Mouse (Mus musculus) brain, embryonic 14.5 days (tissue): ENCODE data around the gene Pced1b. TPM values are rescaled to one million over a fixed set of nuclear protein-coding genes. Genes with fewer than 3 reads are reported as not detected.
A peak's percentile ranks its signal among the peaks of the same experiment; 100 is the strongest.

Source experiments
- DNase-seq: peaks from one replicate; pipeline ENCODE4 v3.0.0-alpha.2; 2011; ENCODE audit warnings: low read depth
- CTCF ChIP-seq: fragments of 200-500 bp; IDR thresholded peaks from 2 replicates; pipeline ENCODE4 v1.5.1; 2012; ENCODE audit warnings: inconsistent platforms, mild to moderate bottlenecking, moderate library complexity, borderline replicate concordance; ENCODE audit not compliant: insufficient read depth, insufficient read length; ENCODE audit errors: extremely low read depth
- POLR2A ChIP-seq: fragments of 200-500 bp; IDR thresholded peaks from 2 replicates; pipeline ENCODE4 v1.6.1; 2012; ENCODE audit warnings: mild to moderate bottlenecking, inconsistent platforms, borderline replicate concordance; ENCODE audit not compliant: poor library complexity, insufficient read depth, insufficient read length, severe bottlenecking; ENCODE audit errors: extremely low read depth
- polyA plus RNA-seq: library from polyadenylated mRNA; depleted of rRNA; stranded (reverse); fragments of >200 nt; gene quantifications from 2 replicates; pipeline ENCODE4 v1.2.3, GENCODE M21; 2012

The Pced1b gene
- polyA plus RNA-seq, 1 experiment = 10.9 TPM

DNA sequence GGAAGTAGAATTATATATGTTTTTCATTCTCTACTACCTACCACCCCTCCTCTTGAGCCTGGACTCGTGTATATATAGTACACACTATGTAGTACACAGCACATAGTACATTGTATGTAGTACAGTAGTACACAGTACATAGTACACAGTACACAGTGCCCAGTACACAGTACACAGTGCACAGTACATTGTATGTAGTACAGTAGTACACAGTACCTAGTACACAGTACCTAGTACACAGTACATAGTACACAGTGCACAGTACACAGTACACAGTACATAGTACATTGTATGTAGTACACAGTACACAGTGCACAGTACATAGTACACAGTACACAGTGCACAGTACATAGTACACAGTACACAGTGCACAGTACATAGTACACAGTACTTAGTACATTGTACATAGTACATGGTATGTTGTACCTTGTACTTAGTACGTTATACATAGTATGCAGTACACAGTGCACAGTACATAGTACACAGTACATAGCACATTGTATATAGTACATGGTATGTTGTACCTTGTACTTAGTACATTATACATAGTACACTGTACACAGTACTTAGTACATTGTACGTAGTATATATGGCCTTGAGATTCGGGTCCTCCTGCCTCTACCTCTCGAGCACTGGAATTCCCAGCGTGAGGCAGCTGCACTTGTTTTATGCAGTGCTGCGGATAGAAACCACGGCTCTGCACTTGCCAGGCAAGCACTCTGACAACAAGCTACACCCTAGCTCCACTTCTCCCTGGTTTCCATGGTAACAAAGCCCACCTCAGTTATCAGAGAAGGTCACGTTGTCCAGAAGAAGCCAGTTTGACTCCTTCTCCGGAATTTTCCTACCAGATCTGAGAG lies 35.0 kb downstream of the Pced1b start:
- peak; percentile 85 for DNase-seq
- no peak for TF ChIP-seq POLR2A

DNA sequence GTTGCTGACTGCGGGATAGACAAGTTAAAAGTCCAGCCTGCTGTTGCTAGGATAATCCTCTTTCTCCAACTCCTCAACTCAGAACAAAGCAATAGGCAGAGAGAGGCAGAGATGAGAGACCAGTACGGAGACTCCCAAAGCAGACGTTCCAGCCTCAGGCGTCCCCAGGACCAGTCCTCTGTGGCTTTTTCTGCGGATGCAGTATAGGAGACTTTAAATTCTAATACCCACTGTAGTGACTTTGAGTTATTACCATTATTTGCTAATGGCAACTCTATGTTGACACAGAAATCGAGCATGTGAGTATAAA lies 35.6 kb downstream of the Pced1b start:
- DNase-seq = no peak
- TF ChIP-seq CTCF (no peak), POLR2A (no peak)

DNA sequence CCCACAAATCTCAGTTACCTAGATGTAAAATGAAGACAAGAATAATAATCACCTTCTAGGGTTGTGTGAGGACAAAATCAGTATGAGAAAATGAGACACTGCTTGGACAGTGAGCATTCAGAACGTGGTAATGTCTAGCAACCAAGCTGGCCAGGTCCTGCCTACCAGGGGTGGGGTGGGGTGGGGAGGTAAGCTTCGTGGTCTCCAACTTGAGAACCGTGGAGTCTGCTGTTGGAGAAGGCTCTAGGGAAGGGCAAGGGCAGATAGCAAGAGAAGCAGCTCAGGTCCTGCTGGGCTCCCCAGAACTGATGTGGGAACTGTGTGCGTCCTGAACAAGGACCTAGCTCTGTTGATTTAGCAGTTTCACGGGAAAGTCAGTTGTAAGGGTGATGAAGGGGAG lies 37.3 kb downstream of the Pced1b start:
- no peak for DNase-seq
- TF ChIP-seq CTCF (no peak), POLR2A (no peak)

DNA sequence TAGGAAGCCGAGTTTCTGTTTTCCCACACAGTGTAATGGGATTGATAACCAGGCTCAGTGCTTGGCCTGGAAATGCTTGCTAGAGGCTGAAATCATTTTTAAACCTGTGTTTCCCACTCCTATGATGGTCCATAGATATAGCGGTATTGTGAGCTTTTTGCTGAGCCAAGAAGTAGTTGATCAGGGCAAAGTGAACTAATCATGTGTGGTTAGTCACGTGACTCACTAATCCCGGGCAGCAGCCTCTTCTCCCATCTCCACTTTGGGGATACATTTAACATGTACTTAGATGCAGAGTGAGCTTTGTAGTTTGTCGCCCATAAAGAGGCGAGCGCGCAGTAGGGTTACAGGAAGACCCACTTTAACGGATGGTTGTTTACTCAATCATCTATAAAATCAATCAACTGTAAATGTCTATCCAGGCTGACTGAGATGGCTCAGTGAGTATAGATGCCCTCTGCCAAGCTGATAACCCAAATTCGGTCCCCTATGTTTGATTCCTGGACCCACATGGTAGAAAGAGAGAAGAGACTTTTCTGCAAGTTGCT lies 38.8 kb downstream of the Pced1b start:
- TF ChIP-seq POLR2A (no peak), CTCF (no peak)
- DNase-seq = no peak

DNA sequence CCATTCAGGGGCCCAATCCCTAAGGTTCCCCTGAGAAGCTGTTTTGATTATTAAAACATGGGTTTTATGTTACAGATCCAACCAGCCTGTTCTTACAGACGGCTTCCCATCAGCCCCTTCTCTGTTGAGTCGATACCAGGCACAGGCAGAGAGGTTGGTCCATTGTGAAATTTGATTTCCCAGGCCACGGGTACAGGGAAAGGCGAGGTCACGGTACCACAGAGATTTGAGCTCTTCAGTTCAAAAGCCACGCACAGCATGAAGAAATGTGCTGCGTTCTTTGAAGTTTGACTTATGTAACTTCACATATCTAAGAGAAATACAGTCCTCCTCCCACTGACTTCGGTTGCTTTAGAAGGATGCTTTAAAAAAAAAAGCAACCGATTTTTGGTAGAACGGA lies 39.8 kb downstream of the Pced1b start:
- TF ChIP-seq POLR2A (no peak), CTCF (no peak)
- peak; percentile 34 for DNase-seq

DNA sequence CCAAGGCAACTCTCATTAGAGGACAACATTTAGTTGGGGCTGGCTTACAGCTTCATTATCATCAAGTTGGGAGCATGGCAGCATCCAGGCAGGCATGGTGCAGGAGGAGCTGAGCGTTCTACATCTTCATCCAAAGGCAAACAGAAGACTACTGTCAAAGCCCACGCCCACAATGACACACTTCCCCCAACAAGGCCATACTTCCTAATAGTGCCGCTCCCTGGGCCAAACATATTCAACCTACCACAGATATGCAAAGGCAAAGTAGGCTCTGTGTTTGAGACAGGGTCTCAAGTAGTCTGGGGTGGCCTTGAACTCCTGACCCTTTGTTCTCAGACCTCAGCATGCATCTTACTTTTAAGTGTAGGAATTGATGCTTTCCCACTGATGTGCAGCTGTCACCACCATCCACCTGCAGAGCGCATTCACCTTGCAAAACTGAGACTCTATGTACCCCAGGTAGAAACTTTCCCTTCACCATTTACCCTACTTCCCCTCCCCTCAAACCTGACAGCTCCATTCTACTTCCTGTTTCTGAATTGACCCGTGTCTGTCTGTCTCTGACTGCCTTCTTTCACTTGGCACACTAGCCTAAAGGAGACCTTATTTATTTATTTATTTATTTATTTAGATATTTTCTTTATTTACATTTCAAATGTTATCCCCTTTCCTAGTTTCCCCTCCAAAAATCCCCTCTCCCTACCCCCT lies 40.7 kb downstream of the Pced1b start:
- DNase-seq = no peak
- no peak for TF ChIP-seq POLR2A
- no peak for TF ChIP-seq CTCF

DNA sequence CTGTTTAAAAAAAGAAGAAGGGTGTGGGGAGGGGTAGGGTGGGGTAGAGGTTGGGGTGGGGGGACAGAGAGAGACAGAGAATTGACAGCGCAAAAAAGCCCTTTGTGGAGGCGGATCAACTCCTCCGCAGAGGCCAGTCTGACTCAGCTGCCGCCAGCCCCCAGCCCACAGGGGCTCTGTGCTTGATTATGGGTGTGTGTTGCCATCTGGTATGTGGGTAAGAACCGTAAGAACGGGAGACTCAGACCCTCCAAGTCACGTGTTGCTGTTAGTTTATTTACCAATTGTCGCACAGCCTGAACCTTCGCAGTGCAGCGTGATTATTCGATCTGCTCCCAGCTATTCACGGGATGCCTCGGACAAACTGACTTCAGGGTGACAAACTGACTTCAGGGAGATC lies 41.8 kb downstream of the Pced1b start:
- DNase-seq = no peak
- no peak for TF ChIP-seq CTCF
- TF ChIP-seq POLR2A = no peak

DNA sequence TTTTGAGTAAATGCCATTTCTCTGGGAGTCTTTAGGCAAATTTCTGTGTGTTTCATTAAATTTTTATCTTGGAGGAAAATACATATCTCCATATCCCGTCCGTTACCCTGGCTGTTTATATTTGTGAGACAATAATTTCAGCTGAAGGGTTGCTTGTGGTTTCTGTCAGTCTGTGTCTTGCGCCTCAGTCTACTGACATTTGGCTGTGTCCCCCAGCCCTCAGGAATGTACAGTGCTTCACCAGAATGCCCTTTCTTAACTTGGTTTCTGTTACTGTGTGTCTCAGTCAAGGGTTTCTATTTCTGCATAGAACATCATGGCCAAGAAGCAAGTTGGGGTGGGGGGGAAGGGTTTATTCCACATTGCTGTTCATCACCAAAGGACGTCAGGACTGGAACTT lies 42.3 kb downstream of the Pced1b start:
- TF ChIP-seq POLR2A (no peak), CTCF (no peak)

DNA sequence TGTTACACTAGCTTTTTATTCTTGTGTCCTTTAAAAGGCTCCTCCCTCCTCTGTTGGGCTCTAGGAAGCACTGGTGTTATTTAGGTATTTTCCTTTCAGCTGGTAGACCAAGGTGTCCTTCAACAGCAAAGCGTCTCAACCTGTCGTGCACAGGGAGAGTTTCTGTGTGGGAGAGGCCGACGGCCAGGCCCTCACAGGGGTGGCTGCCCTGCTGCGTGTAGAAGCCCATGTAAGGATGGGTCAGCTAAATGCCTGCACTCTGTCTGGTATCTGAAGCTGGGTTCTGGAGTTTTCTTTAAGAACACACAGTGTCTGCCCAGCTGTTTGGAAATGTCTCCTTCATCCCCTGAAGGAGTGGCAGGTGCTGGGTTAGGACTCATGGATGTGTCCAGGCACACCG lies 43.4 kb downstream of the Pced1b start:
- DNase-seq = no peak

More for the DNA sequence above, 42.3 kb downstream of the Pced1b start:
- no peak for DNase-seq

DNA sequence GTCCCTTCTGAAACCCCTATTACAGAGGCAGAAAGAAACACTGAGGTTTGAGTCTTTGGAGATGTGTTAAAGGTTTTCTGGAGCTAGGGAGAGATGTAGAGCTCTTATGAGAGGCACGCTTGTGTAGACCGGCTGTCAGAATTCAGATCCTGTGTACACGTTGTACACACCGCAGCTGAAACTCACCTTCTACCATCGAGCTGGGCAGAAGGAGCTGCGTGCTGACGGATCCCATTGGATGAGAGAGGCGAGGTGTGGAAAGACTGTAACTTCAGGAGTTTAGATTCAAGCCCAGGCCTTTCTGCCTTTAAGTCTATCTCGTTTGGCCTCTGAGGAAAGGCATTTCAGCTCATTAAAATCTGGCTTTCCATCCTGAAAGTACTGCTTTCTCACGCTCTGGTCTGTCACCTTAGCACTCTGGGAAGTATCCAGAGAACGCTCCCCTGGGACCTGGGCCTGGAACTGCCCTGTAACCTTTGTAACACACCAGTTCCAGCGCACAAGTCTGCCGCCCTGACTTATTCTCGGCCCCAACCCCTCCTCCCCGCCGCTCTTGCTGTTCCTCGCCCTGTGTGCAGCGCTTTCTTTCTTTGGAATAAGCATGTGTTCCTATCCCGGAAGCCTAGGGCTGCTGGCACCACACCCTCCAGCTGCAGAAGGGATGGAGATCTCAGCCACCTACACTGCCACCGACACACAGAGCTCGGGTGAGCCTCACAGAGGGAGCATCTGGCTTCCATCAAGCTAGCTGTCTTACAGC lies 44.6 kb downstream of the Pced1b start:
- TF ChIP-seq POLR2A (no peak), CTCF (no peak)
- DNase-seq = no peak

More for the DNA sequence above, 43.4 kb downstream of the Pced1b start:
- no peak for TF ChIP-seq POLR2A
- TF ChIP-seq CTCF = no peak

DNA sequence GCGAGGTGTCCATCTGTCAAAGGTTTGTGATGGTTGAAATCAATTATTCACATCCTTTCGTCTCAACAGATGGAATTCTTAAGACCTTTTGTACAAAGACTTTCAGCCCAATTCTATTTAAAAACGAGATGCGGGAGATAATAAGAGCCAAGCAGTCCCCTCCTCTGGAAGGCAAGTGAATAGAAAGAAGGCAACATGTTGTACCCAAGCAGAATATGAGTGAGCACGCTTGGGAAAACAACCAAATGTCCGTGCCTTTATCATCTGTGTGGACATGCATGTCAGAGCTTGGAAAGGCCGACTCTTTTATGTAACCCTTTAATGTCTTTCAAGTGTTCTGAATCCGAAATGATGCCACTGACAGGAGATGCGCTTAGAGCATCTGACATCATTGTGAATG lies 61.0 kb downstream of the Pced1b start:
- DNase-seq = peak; percentile 33

More for the DNA sequence above, 61.0 kb downstream of the Pced1b start:
- TF ChIP-seq POLR2A (no peak), CTCF (no peak)
